Mouse (Mus musculus): ENCODE measurements around the gene Gm9046. TPM values are rescaled to one million over a fixed set of nuclear protein-coding genes. Genes with fewer than 3 reads are reported as not detected.
"Not testable (repeated sequence)": the region's sequence is repeated elsewhere in the genome, so short reads cannot be mapped to it uniquely, and the experiment has no call there.

Gm9046 gene
- polyA plus RNA-seq (2014; fragmentation: Nextera tagmentation; extraction: Ambion mirVana): not detected in 2 replicates

DNA sequence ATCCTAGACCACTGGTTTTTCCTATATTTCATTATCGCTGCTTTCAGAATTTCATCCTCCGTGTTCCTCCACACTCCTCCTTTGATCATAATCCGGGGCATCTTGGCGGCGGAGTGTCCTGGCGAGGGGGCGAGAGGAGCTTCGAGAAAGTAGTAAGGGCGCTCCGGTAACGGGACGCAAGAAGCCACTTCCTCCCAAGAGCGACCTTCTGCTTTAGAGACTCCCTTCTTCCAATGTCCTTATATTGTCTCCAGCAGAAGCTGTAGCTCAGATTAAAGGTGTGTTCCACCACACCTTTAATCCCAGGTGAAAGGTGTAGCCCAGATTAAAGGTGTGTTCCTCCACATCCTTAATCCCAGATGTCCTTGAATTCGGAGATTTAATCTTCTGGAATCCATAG, at the start of gene Gm9046:
Gene Gm9046 (minus strand): TSS at position 101 of the 400 bp plus-strand sequence.
- not testable (repeated sequence) for DNase-seq (ENCODE audit: low spot score); H3K4me1 ChIP-seq (replicated peaks; ENCODE audit: control insufficient read depth, insufficient read depth, low read length); H3K9me3 ChIP-seq (ENCODE audit: control insufficient read depth, low read length); H3K4me2 ChIP-seq (replicated peaks; ENCODE audit: low read depth, low read length); H3K4me3 ChIP-seq (ENCODE audit: low read depth, low read length); H3K9ac ChIP-seq (ENCODE audit: low read depth, low read length); ATAC-seq (ENCODE audit: low FRiP score); H3K27ac ChIP-seq (ENCODE audit: low read depth, low read length); H3K36me3 ChIP-seq (ENCODE audit: control insufficient read depth, insufficient read depth, low read length); H3K27me3 ChIP-seq (ENCODE audit: control insufficient read depth, insufficient read depth, low read length)
- no CpG with 5 or more reads among the region's 14 CpGs for WGBS

- Histone ChIP-seq H3K27ac (ENCODE audit: low read depth, low read length) (no peak overlapping the region), H3K4me3 (ENCODE audit: low read depth, low read length) (no peak overlapping the region), H3K4me1 (replicated peaks; ENCODE audit: control insufficient read depth, insufficient read depth, low read length) (no peaks in the 10 kb centered on the region), H3K9ac (ENCODE audit: low read depth, low read length) (no peak overlapping the region), H3K27me3 (ENCODE audit: control insufficient read depth, insufficient read depth, low read length) (no peaks in the 10 kb centered on the region), H3K4me2 (replicated peaks; ENCODE audit: low read depth, low read length) (peak overlapping the region; percentile 15; the same call in 1 of the 2 replicates), H3K9me3 (ENCODE audit: control insufficient read depth, low read length) (no peaks in the 10 kb centered on the region), H3K36me3 (ENCODE audit: control insufficient read depth, insufficient read depth, low read length) (no peaks in the 10 kb centered on the region)
- ATAC-seq (ENCODE audit: low FRiP score): peak; percentile 93
- WGBS: 11% methylated on average over 10 of the region's 10 CpGs
- peak; percentile 91 for DNase-seq (ENCODE audit: low spot score)
Observed at GRCm38 (mm10) chr10:118370443-118370842, 27.4 kb upstream of the Gm9046 start.

DNA sequence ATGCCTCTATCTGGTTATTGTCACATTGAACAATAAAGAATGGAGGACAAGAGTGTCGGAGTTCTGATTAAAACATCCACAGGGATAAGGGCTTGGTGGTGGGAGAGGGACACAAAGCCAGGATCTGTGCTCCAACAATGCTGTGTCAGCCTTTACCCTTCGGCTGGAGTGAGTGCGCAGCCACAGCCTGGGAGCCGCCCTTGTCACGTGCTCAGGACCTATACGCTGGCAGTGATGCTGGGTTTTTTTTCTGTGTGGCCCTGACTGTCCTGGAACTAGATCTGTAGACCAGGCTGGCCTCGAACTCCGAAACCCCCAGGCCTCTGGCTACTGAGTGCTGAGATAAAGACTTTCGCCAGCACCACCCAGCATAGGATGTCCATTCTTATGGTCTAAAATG, 26.5 kb upstream of the Gm9046 start:
- no peak overlapping the region for H3K27ac ChIP-seq (ENCODE audit: low read depth, low read length)
- no peak for DNase-seq (ENCODE audit: low spot score)
- H3K4me3 ChIP-seq (ENCODE audit: low read depth, low read length): no peak overlapping the region
- no peaks in the 10 kb centered on the region for H3K27me3 ChIP-seq (ENCODE audit: control insufficient read depth, insufficient read depth, low read length)
- no peaks in the 10 kb centered on the region for H3K36me3 ChIP-seq (ENCODE audit: control insufficient read depth, insufficient read depth, low read length)
- ATAC-seq (ENCODE audit: low FRiP score): no peak
- H3K9me3 ChIP-seq (ENCODE audit: control insufficient read depth, low read length): no peaks in the 10 kb centered on the region
- no peak overlapping the region for H3K4me2 ChIP-seq (replicated peaks; ENCODE audit: low read depth, low read length)
- H3K9ac ChIP-seq (ENCODE audit: low read depth, low read length): no peak overlapping the region
- H3K4me1 ChIP-seq (replicated peaks; ENCODE audit: control insufficient read depth, insufficient read depth, low read length): no peaks in the 10 kb centered on the region
- WGBS: 90% methylated on average over 9 of the region's 9 CpGs

DNA sequence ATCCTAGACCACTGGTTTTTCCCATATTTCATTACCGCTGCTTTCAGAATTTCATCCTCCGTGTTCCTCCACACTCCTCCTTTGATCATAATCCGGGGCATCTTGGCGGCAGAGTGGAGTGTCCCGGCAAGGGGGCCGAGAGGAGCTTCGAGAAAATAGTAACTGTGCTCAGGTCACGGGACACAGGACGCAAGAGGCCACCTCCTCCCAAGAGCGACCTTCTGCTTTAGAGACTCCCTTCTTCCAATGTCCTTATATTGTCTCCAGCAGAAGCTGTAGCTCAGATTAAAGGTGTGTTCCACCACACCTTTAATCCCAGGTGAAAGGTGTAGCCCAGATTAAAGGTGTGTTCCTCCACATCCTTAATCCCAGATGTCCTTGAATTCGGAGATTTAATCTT, 10.9 kb upstream of the Gm9046 start, which contains the start of gene Gm9049:
Gene Gm9049 (minus strand): TSS at position 101 of the 400 bp plus-strand sequence.
- not testable (repeated sequence) for H3K27me3 ChIP-seq (ENCODE audit: control insufficient read depth, insufficient read depth, low read length); H3K27ac ChIP-seq (ENCODE audit: low read depth, low read length); ATAC-seq (ENCODE audit: low FRiP score); H3K36me3 ChIP-seq (ENCODE audit: control insufficient read depth, insufficient read depth, low read length); H3K4me2 ChIP-seq (replicated peaks; ENCODE audit: low read depth, low read length); H3K9ac ChIP-seq (ENCODE audit: low read depth, low read length); H3K4me1 ChIP-seq (replicated peaks; ENCODE audit: control insufficient read depth, insufficient read depth, low read length); DNase-seq (ENCODE audit: low spot score); H3K9me3 ChIP-seq (ENCODE audit: control insufficient read depth, low read length); H3K4me3 ChIP-seq (ENCODE audit: low read depth, low read length)
- 100% methylated on average over 1 of the region's 11 CpGs for WGBS

GRCm38 (mm10) chr10:118348579-118348978, 5.5 kb upstream of the Gm9046 start, which contains the start of gene Gm9048:
Gm9048 (minus strand) TSS chr10:118348679.
- not testable (repeated sequence) for ATAC-seq (ENCODE audit: low FRiP score); H3K27me3 ChIP-seq (ENCODE audit: control insufficient read depth, insufficient read depth, low read length); H3K9ac ChIP-seq (ENCODE audit: low read depth, low read length); H3K4me3 ChIP-seq (ENCODE audit: low read depth, low read length); H3K4me2 ChIP-seq (replicated peaks; ENCODE audit: low read depth, low read length); H3K27ac ChIP-seq (ENCODE audit: low read depth, low read length); DNase-seq (ENCODE audit: low spot score); H3K9me3 ChIP-seq (ENCODE audit: control insufficient read depth, low read length); H3K36me3 ChIP-seq (ENCODE audit: control insufficient read depth, insufficient read depth, low read length); H3K4me1 ChIP-seq (replicated peaks; ENCODE audit: control insufficient read depth, insufficient read depth, low read length)
- WGBS: 100% methylated on average over 1 of the region's 14 CpGs

- H3K4me2 ChIP-seq (replicated peaks; ENCODE audit: low read depth, low read length); H3K27me3 ChIP-seq (ENCODE audit: control insufficient read depth, insufficient read depth, low read length); DNase-seq (ENCODE audit: low spot score); H3K4me3 ChIP-seq (ENCODE audit: low read depth, low read length); H3K27ac ChIP-seq (ENCODE audit: low read depth, low read length); H3K9ac ChIP-seq (ENCODE audit: low read depth, low read length); ATAC-seq (ENCODE audit: low FRiP score); H3K36me3 ChIP-seq (ENCODE audit: control insufficient read depth, insufficient read depth, low read length); H3K4me1 ChIP-seq (replicated peaks; ENCODE audit: control insufficient read depth, insufficient read depth, low read length); H3K9me3 ChIP-seq (ENCODE audit: control insufficient read depth, low read length): not testable (repeated sequence)
- no CpG with 5 or more reads among the region's 14 CpGs for WGBS
Observed at GRCm38 (mm10) chr10:118337731-118338130, 5.3 kb downstream of the Gm9046 start, which contains the start of gene Gm9045. Gm9045 (minus strand) TSS chr10:118337831.

- H3K36me3 ChIP-seq (ENCODE audit: control insufficient read depth, insufficient read depth, low read length); H3K27me3 ChIP-seq (ENCODE audit: control insufficient read depth, insufficient read depth, low read length); H3K4me3 ChIP-seq (ENCODE audit: low read depth, low read length); H3K9ac ChIP-seq (ENCODE audit: low read depth, low read length); H3K27ac ChIP-seq (ENCODE audit: low read depth, low read length); H3K4me1 ChIP-seq (replicated peaks; ENCODE audit: control insufficient read depth, insufficient read depth, low read length); H3K9me3 ChIP-seq (ENCODE audit: control insufficient read depth, low read length); ATAC-seq (ENCODE audit: low FRiP score); H3K4me2 ChIP-seq (replicated peaks; ENCODE audit: low read depth, low read length); DNase-seq (ENCODE audit: low spot score): not testable (repeated sequence)
- WGBS: no CpG with 5 or more reads among the region's 14 CpGs
Observed at GRCm38 (mm10) chr10:118332308-118332707, 10.7 kb downstream of the Gm9046 start, which contains the start of gene Gm9044. Gm9044 (minus strand) TSS chr10:118332408.

DNA sequence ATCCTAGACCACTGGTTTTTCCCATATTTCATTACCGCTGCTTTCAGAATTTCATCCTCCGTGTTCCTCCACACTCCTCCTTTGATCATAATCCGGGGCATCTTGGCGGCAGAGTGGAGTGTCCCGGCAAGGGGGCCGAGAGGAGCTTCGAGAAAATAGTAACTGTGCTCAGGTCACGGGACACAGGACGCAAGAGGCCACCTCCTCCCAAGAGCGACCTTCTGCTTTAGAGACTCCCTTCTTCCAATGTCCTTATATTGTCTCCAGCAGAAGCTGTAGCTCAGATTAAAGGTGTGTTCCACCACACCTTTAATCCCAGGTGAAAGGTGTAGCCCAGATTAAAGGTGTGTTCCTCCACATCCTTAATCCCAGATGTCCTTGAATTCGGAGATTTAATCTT, 16.2 kb downstream of the Gm9046 start, which contains the start of gene Gm9040:
Gene Gm9040 (minus strand): TSS at position 101 of the 400 bp plus-strand sequence.
- not testable (repeated sequence) for H3K27ac ChIP-seq (ENCODE audit: low read depth, low read length); H3K4me2 ChIP-seq (replicated peaks; ENCODE audit: low read depth, low read length); ATAC-seq (ENCODE audit: low FRiP score); H3K9me3 ChIP-seq (ENCODE audit: control insufficient read depth, low read length); H3K4me1 ChIP-seq (replicated peaks; ENCODE audit: control insufficient read depth, insufficient read depth, low read length); DNase-seq (ENCODE audit: low spot score); H3K4me3 ChIP-seq (ENCODE audit: low read depth, low read length); H3K27me3 ChIP-seq (ENCODE audit: control insufficient read depth, insufficient read depth, low read length); H3K9ac ChIP-seq (ENCODE audit: low read depth, low read length); H3K36me3 ChIP-seq (ENCODE audit: control insufficient read depth, insufficient read depth, low read length)
- no CpG with 5 or more reads among the region's 11 CpGs for WGBS

- WGBS: 87% methylated on average over 8 of the region's 8 CpGs
- Histone ChIP-seq H3K27me3 (ENCODE audit: control insufficient read depth, insufficient read depth, low read length) (no peaks in the 10 kb centered on the region), H3K4me1 (replicated peaks; ENCODE audit: control insufficient read depth, insufficient read depth, low read length) (no peaks in the 10 kb centered on the region), H3K27ac (ENCODE audit: low read depth, low read length) (no peak overlapping the region), H3K4me2 (replicated peaks; ENCODE audit: low read depth, low read length) (no peak overlapping the region), H3K9me3 (ENCODE audit: control insufficient read depth, low read length) (no peaks in the 10 kb centered on the region), H3K9ac (ENCODE audit: low read depth, low read length) (no peak overlapping the region), H3K36me3 (ENCODE audit: control insufficient read depth, insufficient read depth, low read length) (no peaks in the 10 kb centered on the region), H3K4me3 (ENCODE audit: low read depth, low read length) (no peak overlapping the region)
- DNase-seq (ENCODE audit: low spot score): no peak
- ATAC-seq (ENCODE audit: low FRiP score): no peak
Observed at GRCm38 (mm10) chr10:118319024-118319423, 24.0 kb downstream of the Gm9046 start.

Measured in hindbrain, embryonic 11.5 days (tissue).